Mouse (Mus musculus) ES-E14 (cell line): ENCODE measurements around the gene Slc15a1.

Experiments used
- CHD2 ChIP-seq: IDR thresholded peaks from 2 replicates; pipeline ENCODE4 v1.6.1; 2014; ENCODE audit warnings: mild to moderate bottlenecking, low read depth, low read length, inconsistent platforms
- ZC3H11A ChIP-seq: IDR thresholded peaks from 2 replicates; pipeline ENCODE4 v1.6.1; 2012; ENCODE audit warnings: low read depth, mild to moderate bottlenecking, inconsistent platforms, low read length, borderline replicate concordance
- ZNF384 ChIP-seq: IDR thresholded peaks from 2 replicates; pipeline ENCODE4 v1.6.1; 2012; ENCODE audit warnings: low read depth, low read length, inconsistent platforms

- no peak for TF ChIP-seq ZC3H11A
- no peak for TF ChIP-seq ZNF384
- no peak for TF ChIP-seq CHD2
Measured at GRCm38 (mm10) chr14:121451424-121452029, 53.5 kb downstream of the Slc15a1 start.
